Mouse (Mus musculus) neural tube, embryonic 11.5 days (tissue): ENCODE data around the gene Krtap27-1. TPM values are rescaled to one million over a fixed set of nuclear protein-coding genes. Genes with fewer than 3 reads are reported as not detected.

Experiments used
- ATAC-seq: fragments of 200-750 bp; cut with Nextera tagmentation; 2 replicates; pipeline ENCODE4 v1.8.0; 2017; ENCODE audit warnings: moderate number of reproducible peaks, mild to moderate bottlenecking, moderate TSS enrichment, moderate library complexity; ENCODE audit not compliant: insufficient read depth, low FRiP score, low TSS enrichment
- DNase-seq: peaks from one replicate; pipeline ENCODE4 v3.0.0-alpha.2; 2015; ENCODE audit warnings: low spot score
- H3K27ac ChIP-seq: fragments of 300-500 bp; sonication (generic); 2 replicates; pipeline ENCODE4 v1.5.1; 2014; ENCODE audit warnings: low read depth, mild to moderate bottlenecking, low read length
- H3K27me3 ChIP-seq: fragments of 300-500 bp; sonication (generic); 2 replicates; pipeline ENCODE4 v1.6.1; 2014; ENCODE audit warnings: mild to moderate bottlenecking, low read length, mixed read lengths; ENCODE audit not compliant: control insufficient read depth, insufficient read depth
- H3K36me3 ChIP-seq: fragments of 300-500 bp; sonication (generic); 2 replicates; pipeline ENCODE4 v1.6.1; 2014; ENCODE audit warnings: mild to moderate bottlenecking, low read length, moderate library complexity, mixed read lengths; ENCODE audit not compliant: control insufficient read depth, insufficient read depth
- H3K4me1 ChIP-seq: fragments of 300-500 bp; sonication (generic); 2 replicates; pipeline ENCODE4 v1.6.1; 2014; ENCODE audit warnings: low read length, mixed read lengths; ENCODE audit not compliant: control insufficient read depth, insufficient read depth
- H3K4me2 ChIP-seq: fragments of 300-500 bp; sonication (generic); 2 replicates; pipeline ENCODE4 v1.6.1; 2014; ENCODE audit warnings: low read depth, mild to moderate bottlenecking, moderate library complexity
- H3K4me3 ChIP-seq: fragments of 300-500 bp; sonication (generic); 2 replicates; pipeline ENCODE4 v1.5.1; 2014; ENCODE audit warnings: low read depth, low read length
- H3K9ac ChIP-seq: fragments of 300-500 bp; sonication (generic); 2 replicates; pipeline ENCODE4 v1.6.1; 2014; ENCODE audit warnings: mild to moderate bottlenecking, low read length
- H3K9me3 ChIP-seq: fragments of 300-500 bp; sonication (generic); 2 replicates; pipeline ENCODE4 v1.6.1; 2016; ENCODE audit warnings: low read length; ENCODE audit not compliant: control insufficient read depth
- WGBS: fragments of 180-500 bp; shearing (Covaris S2); extraction: QIAGEN DNeasy Blood & Tissue Kit; methylation state at CpG from one replicate; pipeline ENCODE4 v1.1.7; 2014; 5-methylcytosine and 5-hydroxymethylcytosine counted together
- polyA plus RNA-seq: library from polyadenylated mRNA; unstranded; fragments of >200 nt; fragmentation: Nextera tagmentation; extraction: Ambion mirVana; gene quantifications from 2 replicates; pipeline ENCODE4 v1.2.1, GENCODE M21; 2014

Gene Krtap27-1
- polyA plus RNA-seq, 1 experiment from 2014 or later: not detected

DNA sequence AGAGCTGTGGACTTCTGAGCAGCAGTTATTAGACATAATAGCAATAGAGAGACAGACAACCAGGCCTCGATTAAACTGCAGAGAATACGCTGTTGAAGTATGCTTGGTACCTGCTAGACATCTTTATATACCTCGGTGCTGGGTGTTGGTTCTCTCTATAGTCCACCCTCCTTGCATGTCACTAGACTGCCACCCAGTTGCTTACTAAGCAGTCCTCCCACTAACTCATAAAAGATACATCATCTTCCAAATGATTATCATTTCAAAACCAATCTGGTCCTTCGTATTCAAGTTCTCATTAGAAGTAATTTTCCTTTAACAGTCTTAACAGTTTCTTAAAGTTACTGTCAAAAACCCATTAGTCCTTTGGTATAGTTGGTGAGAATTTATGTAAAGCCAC, 43.9 kb downstream of the Krtap27-1 start, which contains the start of gene 2310079G19Rik:
Gene 2310079G19Rik (minus strand): TSS at position 101 of the 400 bp plus-strand sequence.
- 93% methylated on average over 4 of the region's 4 CpGs for WGBS
- no peak within 1 kb of the TSS for H3K4me3 ChIP-seq
- no peak within 1 kb of the TSS for H3K4me2 ChIP-seq
- no peak within 1 kb of the TSS for H3K9ac ChIP-seq
- no peaks in the 10 kb centered on the region for H3K27me3 ChIP-seq
- no peaks in the 10 kb centered on the region for H3K9me3 ChIP-seq
- no peak for ATAC-seq
- no peak for DNase-seq
- H3K27ac ChIP-seq: no peak within 1 kb of the TSS
- no peaks in the 10 kb centered on the region for H3K4me1 ChIP-seq
- no peaks in the 10 kb centered on the region for H3K36me3 ChIP-seq

Other genes with a start within 250 kb of the Krtap27-1 start
- gene Cldn17, start 164.7 kb downstream of the Krtap27-1 start, polyA plus RNA-seq: not detected in 2 replicates
- gene Cldn8, start 108.5 kb downstream of the Krtap27-1 start, polyA plus RNA-seq: 1.3 and 1.4 TPM in 2 replicates
- not detected in 2 replicates for gene Krtap24-1, start 59.4 kb downstream of the Krtap27-1 start, polyA plus RNA-seq
- gene 2310079G19Rik, start 44.0 kb downstream of the Krtap27-1 start, polyA plus RNA-seq: not detected in 2 replicates
- not detected in 2 replicates for gene Krtap26-1, start 23.9 kb downstream of the Krtap27-1 start, polyA plus RNA-seq
- gene 2310061N02Rik, start 36.3 kb upstream of the Krtap27-1 start, polyA plus RNA-seq: not detected in 2 replicates
- not detected in 2 replicates for gene Krtap13-1, start 57.2 kb upstream of the Krtap27-1 start, polyA plus RNA-seq
- not detected in 2 replicates for gene Krtap13, start 80.0 kb upstream of the Krtap27-1 start, polyA plus RNA-seq
- not detected in 2 replicates for gene 2310034C09Rik, start 87.2 kb upstream of the Krtap27-1 start, polyA plus RNA-seq
- not detected in 2 replicates for gene 2310057N15Rik, start 102.5 kb upstream of the Krtap27-1 start, polyA plus RNA-seq
- not detected in 2 replicates for gene Gm5965, start 106.2 kb upstream of the Krtap27-1 start, polyA plus RNA-seq
- not detected in 2 replicates for gene Gm20741, start 140.5 kb upstream of the Krtap27-1 start, polyA plus RNA-seq
- gene Krtap15, start 148.5 kb upstream of the Krtap27-1 start, polyA plus RNA-seq: not detected in 2 replicates
- not detected in 2 replicates for gene Krtap14, start 154.5 kb upstream of the Krtap27-1 start, polyA plus RNA-seq
- gene Krtap19-1, start 197.7 kb upstream of the Krtap27-1 start, polyA plus RNA-seq: not detected in 2 replicates
- not detected in 2 replicates for gene Krtap19-2, start 202.6 kb upstream of the Krtap27-1 start, polyA plus RNA-seq
- gene Krtap19-3, start 206.4 kb upstream of the Krtap27-1 start, polyA plus RNA-seq: not detected in 2 replicates
- gene Krtap19-4, start 213.4 kb upstream of the Krtap27-1 start, polyA plus RNA-seq: not detected in 2 replicates
- gene Krtap19-5, start 224.8 kb upstream of the Krtap27-1 start, polyA plus RNA-seq: not detected in 2 replicates